Mouse (Mus musculus): Measurements from ENCODE around the gene Apbb2.

DNA sequence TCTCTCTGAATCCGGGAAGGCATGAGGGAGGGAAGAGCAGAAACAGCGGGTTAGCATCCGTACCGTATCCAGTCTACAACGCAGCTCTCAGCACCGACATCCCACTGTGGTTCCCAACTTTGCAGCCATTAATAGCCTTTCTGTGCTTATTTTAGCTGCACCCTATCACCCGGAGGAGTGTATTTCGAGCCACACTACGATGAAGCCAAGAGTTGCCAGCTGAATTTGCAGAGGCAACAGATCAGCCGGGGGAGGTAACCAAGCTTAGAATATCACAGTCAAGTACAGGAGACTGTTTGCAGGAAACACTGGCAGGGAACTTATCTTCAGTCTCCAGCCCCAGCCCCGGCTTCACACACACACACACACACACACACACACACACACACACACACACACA is 295.0 kb downstream of the Apbb2 start:
- no peak for TF ChIP-seq BHLHE40 (IDR thresholded peaks at IDR 0.05; ENCODE audit: low read depth, low read length)
- no peak for TF ChIP-seq ZNF384 (IDR thresholded peaks at IDR 0.05; ENCODE audit: low read depth, low read length)

All from CH12.LX (cell line).